Mouse (Mus musculus) embryonic facial prominence, embryonic 12.5 days (tissue): ENCODE data around the gene Brip1. TPM values are rescaled to one million over a fixed set of nuclear protein-coding genes. Genes with fewer than 3 reads are reported as not detected.
A peak's percentile ranks its signal among the peaks of the same experiment; 100 is the strongest.

Experiments used
- ATAC-seq: fragments of 200-750 bp; cut with Nextera tagmentation; 2 replicates; pipeline ENCODE4 v1.8.0; 2017; ENCODE audit not compliant: insufficient number of reproducible peaks, insufficient read depth, low FRiP score, low TSS enrichment
- H3K27ac ChIP-seq: fragments of 300-500 bp; sonication (generic); 2 replicates; pipeline ENCODE4 v1.5.1; 2016; ENCODE audit warnings: mild to moderate bottlenecking
- H3K27me3 ChIP-seq: fragments of 300-500 bp; sonication (generic); 2 replicates; pipeline ENCODE4 v1.6.1; 2016; ENCODE audit warnings: mild to moderate bottlenecking, moderate library complexity
- H3K36me3 ChIP-seq: fragments of 300-500 bp; sonication (generic); 2 replicates; pipeline ENCODE4 v1.6.1; 2016; ENCODE audit warnings: mild to moderate bottlenecking
- H3K4me1 ChIP-seq: fragments of 300-500 bp; sonication (generic); 2 replicates; pipeline ENCODE4 v1.6.1; 2016
- H3K4me2 ChIP-seq: fragments of 300-500 bp; sonication (generic); replicated peaks from 2 replicates; pipeline ENCODE4 v1.6.1; 2016; ENCODE audit warnings: mild to moderate bottlenecking, moderate library complexity
- H3K4me3 ChIP-seq: fragments of 300-500 bp; sonication (generic); 2 replicates; pipeline ENCODE4 v1.5.1; 2016; ENCODE audit warnings: mild to moderate bottlenecking
- H3K9ac ChIP-seq: fragments of 300-500 bp; sonication (generic); 2 replicates; pipeline ENCODE4 v1.6.1; 2016; ENCODE audit warnings: mild to moderate bottlenecking, moderate library complexity
- H3K9me3 ChIP-seq: fragments of 300-500 bp; sonication (generic); 2 replicates; pipeline ENCODE4 v1.6.1; 2016; ENCODE audit warnings: mild to moderate bottlenecking, moderate library complexity
- WGBS: fragments of 180-500 bp; shearing (Covaris S2); methylation state at CpG from one replicate; pipeline ENCODE4 v1.1.7; 2016; 5-methylcytosine and 5-hydroxymethylcytosine counted together
- polyA plus RNA-seq: library from polyadenylated mRNA; unstranded; fragments of >200 nt; fragmentation: Nextera tagmentation; extraction: Ambion mirVana; gene quantifications from 2 replicates; pipeline ENCODE4 v1.2.1, GENCODE M21; 2016

Gene Brip1
- polyA plus RNA-seq, 1 experiment from 2014 or later: 9.3 TPM

DNA sequence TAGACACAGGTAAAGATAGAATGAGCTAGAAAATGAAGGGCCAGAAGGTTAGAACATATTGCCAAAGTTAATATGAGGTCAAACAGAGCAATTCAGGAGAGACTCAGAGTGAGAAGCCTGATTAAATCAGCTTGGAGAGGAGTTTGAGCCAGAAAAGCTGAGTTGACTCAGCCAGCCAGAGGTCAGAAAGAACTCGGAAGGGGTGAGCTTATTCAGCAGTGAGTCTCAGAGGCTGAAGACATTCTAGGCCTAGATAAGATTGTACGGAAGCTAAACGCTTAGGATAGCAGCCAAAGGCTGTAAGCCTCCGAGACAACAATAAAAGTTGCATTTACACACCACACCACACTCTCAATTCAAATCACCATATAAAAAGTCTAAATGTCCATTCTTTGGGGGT is 141.9 kb downstream of the Brip1 start:
- Histone ChIP-seq H3K27ac (no peak overlapping the region), H3K9ac (no peak overlapping the region), H3K4me2 (no peak overlapping the region), H3K4me3 (no peak overlapping the region), H3K27me3 (no peaks in the 10 kb centered on the region), H3K4me1 (no peaks in the 10 kb centered on the region), H3K36me3 (no peaks in the 10 kb centered on the region), H3K9me3 (no peaks in the 10 kb centered on the region)
- no peak for ATAC-seq
- 85% methylated on average over 4 of the region's 4 CpGs for WGBS

GRCm38 (mm10) chr11:86055806-86056205 is 145.2 kb downstream of the Brip1 start:
- Histone ChIP-seq H3K9me3 (no peaks in the 10 kb centered on the region), H3K36me3 (no peaks in the 10 kb centered on the region), H3K9ac (no peak overlapping the region), H3K27ac (no peak overlapping the region), H3K4me1 (peaks cover 5% of the 10 kb centered on the region; the same call in 1 of the 2 replicates), H3K27me3 (no peaks in the 10 kb centered on the region), H3K4me2 (no peak overlapping the region), H3K4me3 (no peak overlapping the region)
- ATAC-seq: no peak
- WGBS: 56% methylated on average over 7 of the region's 7 CpGs

DNA sequence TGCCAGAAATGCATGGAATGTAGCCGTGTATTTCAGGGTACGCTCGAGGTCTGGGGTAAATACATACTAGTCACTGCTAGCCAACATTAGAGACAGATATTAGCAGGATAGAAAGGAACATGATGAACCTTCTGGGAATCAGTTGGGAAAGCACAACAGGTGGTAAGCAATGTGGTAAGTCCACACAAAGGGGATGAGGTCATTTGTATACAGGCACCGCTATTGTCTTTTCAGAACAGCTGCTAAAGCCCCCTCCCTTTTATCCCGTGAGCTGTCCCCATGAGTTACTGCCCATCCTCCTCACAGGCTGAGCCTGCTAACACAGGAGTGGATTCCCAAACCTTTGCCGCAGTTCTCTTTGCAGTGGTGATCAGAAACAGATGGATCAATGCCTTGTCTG is 149.6 kb downstream of the Brip1 start:
- Histone ChIP-seq H3K9me3 (no peaks in the 10 kb centered on the region), H3K4me3 (no peak overlapping the region), H3K9ac (no peak overlapping the region), H3K4me1 (peaks cover 12% of the 10 kb centered on the region; the same call in 1 of the 2 replicates), H3K4me2 (peak overlapping the region; percentile 6; the same call in 1 of the 2 replicates), H3K36me3 (no peaks in the 10 kb centered on the region), H3K27ac (peak overlapping the region; percentile 66), H3K27me3 (no peaks in the 10 kb centered on the region)
- 9% methylated on average over 6 of the region's 6 CpGs for WGBS
- ATAC-seq: 0 out of 2 replicates have a peak, but pooled peaks have one; percentile 41

DNA sequence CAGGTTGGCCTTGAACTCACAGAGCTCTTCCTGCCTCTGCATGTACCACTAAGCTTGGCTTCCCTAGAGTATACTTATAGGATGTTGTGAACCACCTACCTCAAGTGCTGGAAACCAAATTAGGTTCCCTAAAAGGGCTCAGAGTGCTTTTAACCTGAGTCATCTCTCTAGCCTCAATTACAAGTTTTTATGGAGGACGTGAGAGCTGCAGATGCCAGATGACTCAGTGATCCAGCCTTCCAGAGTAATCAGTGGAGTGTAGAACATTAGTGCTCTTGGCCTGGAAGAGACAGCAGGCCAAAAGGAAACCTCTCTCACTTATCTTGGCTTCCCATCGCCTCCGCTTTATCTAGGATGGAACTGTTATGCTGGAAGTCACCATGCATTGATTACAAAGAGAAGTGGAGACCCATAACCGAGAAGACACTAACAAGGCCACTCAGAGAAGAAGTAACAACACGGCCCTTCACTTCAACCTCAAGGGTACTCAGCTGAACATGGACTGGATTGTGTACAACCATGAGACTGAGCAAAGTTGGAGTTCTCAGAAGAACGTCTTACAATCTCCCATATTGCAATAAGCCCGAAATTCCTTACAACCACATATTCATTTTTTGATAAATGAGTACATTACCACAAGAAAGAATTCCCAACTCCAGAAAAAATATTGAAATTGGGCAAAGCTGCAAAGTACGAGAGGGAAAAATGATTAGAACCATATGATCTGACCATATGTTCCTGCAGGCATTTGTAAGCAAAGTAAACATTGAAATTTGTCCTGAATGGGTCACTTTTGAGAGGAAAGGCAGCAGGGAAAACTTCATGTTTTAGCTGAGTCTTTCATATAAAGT is 150.3 kb downstream of the Brip1 start:
- 56% methylated on average over 8 of the region's 8 CpGs for WGBS
- peak overlapping the region; percentile 84 for H3K27ac ChIP-seq
- H3K4me3 ChIP-seq: no peak overlapping the region
- no peak for ATAC-seq
- no peak overlapping the region for H3K9ac ChIP-seq
- no peaks in the 10 kb centered on the region for H3K27me3 ChIP-seq
- H3K36me3 ChIP-seq: no peaks in the 10 kb centered on the region
- no peaks in the 10 kb centered on the region for H3K9me3 ChIP-seq
- peak overlapping the region; percentile 6; the same call in 1 of the 2 replicates for H3K4me2 ChIP-seq
- peaks cover 12% of the 10 kb centered on the region; the same call in 1 of the 2 replicates for H3K4me1 ChIP-seq

DNA sequence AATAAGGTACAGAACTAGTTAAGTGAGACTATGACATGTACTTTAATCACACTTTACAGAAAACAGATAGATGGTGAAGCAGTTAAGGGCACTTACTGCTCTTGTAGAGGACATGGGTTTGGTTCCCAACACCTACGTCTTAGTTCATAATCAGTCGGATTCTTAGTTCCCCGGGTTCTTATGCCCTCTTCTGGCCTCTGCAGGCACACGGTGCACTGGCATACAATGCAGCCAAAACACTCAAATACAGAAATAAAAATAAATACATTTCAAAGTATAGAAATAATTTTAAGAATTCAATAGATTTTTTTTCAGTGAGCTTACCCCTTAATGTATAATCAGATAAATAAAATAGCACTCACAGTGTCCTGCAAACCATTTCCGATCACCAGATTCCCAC is 161.0 kb downstream of the Brip1 start:
- Histone ChIP-seq H3K4me2 (no peak overlapping the region), H3K27ac (no peak overlapping the region), H3K4me1 (no peaks in the 10 kb centered on the region), H3K27me3 (no peaks in the 10 kb centered on the region), H3K9ac (no peak overlapping the region), H3K4me3 (no peak overlapping the region), H3K9me3 (no peaks in the 10 kb centered on the region), H3K36me3 (no peaks in the 10 kb centered on the region)
- ATAC-seq: no peak
- 72% methylated on average over 5 of the region's 5 CpGs for WGBS

DNA sequence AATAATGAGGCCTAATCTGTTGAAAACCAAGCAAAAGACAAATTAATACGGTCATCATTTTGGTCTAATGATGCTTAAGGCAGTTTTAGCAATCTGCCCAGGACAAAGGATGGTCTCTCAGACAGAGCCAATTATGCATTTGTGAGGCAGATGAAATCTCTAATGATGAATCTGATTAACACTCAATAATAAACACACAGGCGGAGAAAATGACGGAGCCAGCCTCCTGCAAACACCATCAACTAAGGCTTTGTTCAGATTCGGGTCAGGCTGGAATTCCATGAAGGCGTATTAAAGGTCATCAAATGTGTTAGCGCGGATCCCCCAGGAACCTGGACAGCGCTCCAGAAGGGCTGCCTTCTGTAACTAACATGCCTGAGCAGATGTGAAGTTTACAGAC is 161.6 kb downstream of the Brip1 start:
- 70% methylated on average over 8 of the region's 8 CpGs for WGBS
- Histone ChIP-seq H3K9me3 (no peaks in the 10 kb centered on the region), H3K27me3 (no peaks in the 10 kb centered on the region), H3K4me1 (no peaks in the 10 kb centered on the region), H3K4me3 (no peak overlapping the region), H3K9ac (no peak overlapping the region), H3K4me2 (no peak overlapping the region), H3K36me3 (no peaks in the 10 kb centered on the region), H3K27ac (no peak overlapping the region)
- no peak for ATAC-seq

GRCm38 (mm10) chr11:86038701-86039100 is 162.3 kb downstream of the Brip1 start:
- Histone ChIP-seq H3K36me3 (no peaks in the 10 kb centered on the region), H3K4me2 (no peak overlapping the region), H3K4me3 (no peak overlapping the region), H3K9me3 (no peaks in the 10 kb centered on the region), H3K27me3 (no peaks in the 10 kb centered on the region), H3K4me1 (no peaks in the 10 kb centered on the region), H3K27ac (no peak overlapping the region), H3K9ac (no peak overlapping the region)
- ATAC-seq: no peak
- WGBS: 62% methylated on average over 13 of the region's 13 CpGs

DNA sequence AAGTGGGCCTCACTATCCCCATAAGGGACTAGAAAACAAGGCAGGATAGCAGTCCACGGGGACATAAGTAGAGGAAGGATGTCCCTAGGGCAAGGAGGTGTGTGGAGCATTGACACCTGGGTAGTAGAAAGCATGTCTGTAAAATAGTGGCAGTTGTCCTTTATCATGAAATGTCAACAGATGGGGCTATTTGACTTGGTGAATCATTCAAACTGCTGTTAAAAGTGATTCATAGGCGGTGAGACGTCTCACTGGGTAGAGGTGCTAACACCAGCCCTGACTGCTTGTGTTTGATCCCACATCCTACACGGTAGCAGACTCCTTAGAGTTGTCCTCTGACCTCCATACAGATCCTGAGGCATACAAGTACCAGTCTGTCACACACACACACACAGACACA is 168.1 kb downstream of the Brip1 start:
- ATAC-seq: no peak
- WGBS: 80% methylated on average over 4 of the region's 4 CpGs

GRCm38 (mm10) chr11:86028034-86028433 is 173.0 kb downstream of the Brip1 start:
- ATAC-seq: peak; percentile 74; the same call in 1 of the 2 replicates
- H3K27ac ChIP-seq: peak overlapping the region; percentile 79
- WGBS: 19% methylated on average over 5 of the region's 5 CpGs

More for the DNA sequence above, 168.1 kb downstream of the Brip1 start:
- Histone ChIP-seq H3K27me3 (no peaks in the 10 kb centered on the region), H3K4me2 (no peak overlapping the region), H3K36me3 (no peaks in the 10 kb centered on the region), H3K4me3 (no peak overlapping the region), H3K9ac (no peak overlapping the region), H3K9me3 (no peaks in the 10 kb centered on the region), H3K4me1 (peaks cover 10% of the 10 kb centered on the region; the same call in 1 of the 2 replicates), H3K27ac (no peak overlapping the region)

GRCm38 (mm10) chr11:86026556-86027194 is 174.3 kb downstream of the Brip1 start:
- Histone ChIP-seq H3K9me3 (no peaks in the 10 kb centered on the region), H3K27ac (peak overlapping the region; percentile 14; the same call in 1 of the 2 replicates), H3K9ac (no peak overlapping the region), H3K4me1 (peaks cover 37% of the 10 kb centered on the region), H3K36me3 (no peaks in the 10 kb centered on the region), H3K4me3 (no peak overlapping the region), H3K4me2 (no peak overlapping the region), H3K27me3 (no peaks in the 10 kb centered on the region)
- ATAC-seq: no peak
- 15% methylated on average over 7 of the region's 7 CpGs for WGBS

More at GRCm38 (mm10) chr11:86028034-86028433, 173.0 kb downstream of the Brip1 start:
- Histone ChIP-seq H3K4me1 (peaks cover 33% of the 10 kb centered on the region), H3K4me3 (no peak overlapping the region), H3K9me3 (no peaks in the 10 kb centered on the region), H3K9ac (no peak overlapping the region), H3K4me2 (0 out of 2 replicates have a peak overlapping the region, but pooled peaks have one; percentile 13), H3K27me3 (no peaks in the 10 kb centered on the region), H3K36me3 (no peaks in the 10 kb centered on the region)

- H3K36me3 ChIP-seq: no peaks in the 10 kb centered on the region
- H3K27ac ChIP-seq: peak overlapping the region; percentile 46; the same call in 1 of the 2 replicates
- no peak for ATAC-seq
- H3K9me3 ChIP-seq: no peaks in the 10 kb centered on the region
- H3K4me3 ChIP-seq: no peak overlapping the region
- H3K9ac ChIP-seq: no peak overlapping the region
- H3K27me3 ChIP-seq: no peaks in the 10 kb centered on the region
- H3K4me2 ChIP-seq: no peak overlapping the region
- H3K4me1 ChIP-seq: peaks cover 22% of the 10 kb centered on the region
- 52% methylated on average over 4 of the region's 4 CpGs for WGBS
Measured at GRCm38 (mm10) chr11:86022439-86022838, 178.6 kb downstream of the Brip1 start.

GRCm38 (mm10) chr11:86020033-86020432 is 181.0 kb downstream of the Brip1 start:
- peaks cover 5% of the 10 kb centered on the region; the same call in 1 of the 2 replicates for H3K4me1 ChIP-seq
- H3K4me2 ChIP-seq: no peak overlapping the region
- H3K27ac ChIP-seq: no peak overlapping the region
- 50% methylated on average over 1 of the region's 1 CpGs for WGBS
- H3K36me3 ChIP-seq: no peaks in the 10 kb centered on the region
- H3K9me3 ChIP-seq: no peaks in the 10 kb centered on the region
- no peak for ATAC-seq
- no peak overlapping the region for H3K4me3 ChIP-seq
- H3K9ac ChIP-seq: no peak overlapping the region
- H3K27me3 ChIP-seq: no peaks in the 10 kb centered on the region
